Mouse (Mus musculus) stomach, postnatal 0 days (tissue): ENCODE results near the gene Lemd1.

Source experiments
- CTCF ChIP-seq: IDR thresholded peaks from 2 replicates; pipeline ENCODE4 v1.5.1; 2016; ENCODE audit warnings: antibody characterized with exemption, low read depth, mild to moderate bottlenecking, moderate library complexity
- EP300 ChIP-seq: optimal IDR thresholded peaks from 2 replicates; pipeline ENCODE3; 2016; ENCODE audit warnings: antibody characterized with exemption

GRCm38 (mm10) chr1:132261058-132261457 is 69.8 kb downstream of the Lemd1 start:
- peak; percentile 55 for TF ChIP-seq CTCF
- no peak for TF ChIP-seq EP300
